Mouse (Mus musculus) spleen, postnatal 10 days (tissue): ENCODE data around the gene Foxp1.

Experiments
- DNase-seq, 2 experiments: peaks; one replicate each; pipeline ENCODE4 v3.0.0; 2021 to 2022; ENCODE audit warnings: low spot score in 2 of 2

Foxp1 gene

DNA sequence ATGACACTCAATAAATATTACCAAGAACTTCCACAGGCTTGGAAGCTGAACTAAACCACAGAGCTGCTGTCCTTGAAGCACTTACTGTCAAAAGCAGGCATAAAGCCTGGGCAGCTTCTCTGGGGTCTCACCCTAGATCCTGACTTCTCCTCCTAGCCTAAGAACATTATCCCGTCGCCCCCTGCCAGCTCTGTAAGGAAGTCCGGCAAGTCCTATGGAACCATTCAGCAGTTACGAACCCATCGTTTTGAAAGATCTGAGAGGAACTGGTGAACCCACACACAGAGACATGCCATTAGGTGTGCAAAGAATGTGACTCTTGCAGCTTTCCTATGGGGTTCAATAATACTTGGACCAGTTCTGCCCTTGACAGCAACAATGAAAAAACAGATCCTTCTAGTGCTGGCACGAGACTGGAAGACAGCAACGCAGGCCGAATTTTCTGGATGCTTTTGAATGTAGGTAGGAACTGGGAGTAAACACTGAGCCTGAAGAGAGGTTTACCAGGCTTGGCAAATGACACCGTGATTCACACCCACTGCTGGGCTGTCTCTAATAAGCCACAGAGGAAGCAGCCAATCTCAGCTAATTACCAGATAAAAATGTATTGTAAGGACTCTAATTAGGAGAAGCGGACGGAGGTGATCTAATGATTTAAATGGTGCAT, 574.9 kb downstream of the Foxp1 start:
- DNase-seq, result no peak

GRCm38 (mm10) chr6:98946731-98947130, 575.8 kb downstream of the Foxp1 start:
- DNase-seq, result no peak

DNA sequence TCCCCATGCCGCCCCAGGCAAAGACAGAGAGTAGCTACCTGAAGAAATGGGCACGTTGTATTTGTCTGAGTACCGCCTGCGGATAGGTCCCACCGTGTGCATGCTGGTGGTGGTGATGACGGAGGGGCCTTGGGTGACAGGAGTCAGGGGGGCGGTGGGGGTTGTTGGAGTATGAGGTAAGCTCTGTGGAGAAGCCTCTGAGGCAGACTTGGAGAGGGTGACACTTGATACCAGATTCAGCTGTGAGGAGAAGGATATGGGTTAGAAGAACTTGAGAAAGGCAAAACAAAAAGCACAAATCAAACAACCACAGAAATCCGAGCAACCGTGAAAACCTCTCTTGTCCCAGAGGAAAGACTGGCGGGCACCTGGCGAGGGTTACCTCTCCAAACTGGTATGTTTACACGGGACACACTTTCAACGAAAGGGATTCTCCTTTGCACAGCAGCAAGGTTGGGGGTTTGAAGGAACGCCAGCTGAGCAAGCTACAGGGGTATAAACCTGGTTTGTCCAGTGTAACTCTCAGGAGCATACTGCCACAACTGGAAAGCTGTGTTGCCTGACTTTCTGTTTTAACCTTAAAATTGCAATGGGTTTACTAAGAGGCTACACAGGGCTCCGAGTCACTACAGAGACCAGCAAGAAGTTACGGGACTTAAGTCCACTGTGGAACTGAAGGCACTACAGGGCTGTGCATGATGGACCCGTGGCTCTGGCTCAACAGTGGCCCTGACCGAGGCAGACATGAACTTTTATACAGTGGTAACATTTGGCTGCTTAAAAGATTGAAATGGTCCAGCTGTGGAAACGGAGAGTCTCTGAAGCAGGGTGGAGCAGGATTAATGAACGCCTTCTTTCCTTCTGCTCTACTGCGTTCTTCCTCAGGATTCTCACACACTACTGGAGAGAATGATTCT, 576.8 kb downstream of the Foxp1 start:
- DNase-seq, result no peak

GRCm38 (mm10) chr6:98938348-98938747, 584.2 kb downstream of the Foxp1 start:
- no peak for DNase-seq

DNA sequence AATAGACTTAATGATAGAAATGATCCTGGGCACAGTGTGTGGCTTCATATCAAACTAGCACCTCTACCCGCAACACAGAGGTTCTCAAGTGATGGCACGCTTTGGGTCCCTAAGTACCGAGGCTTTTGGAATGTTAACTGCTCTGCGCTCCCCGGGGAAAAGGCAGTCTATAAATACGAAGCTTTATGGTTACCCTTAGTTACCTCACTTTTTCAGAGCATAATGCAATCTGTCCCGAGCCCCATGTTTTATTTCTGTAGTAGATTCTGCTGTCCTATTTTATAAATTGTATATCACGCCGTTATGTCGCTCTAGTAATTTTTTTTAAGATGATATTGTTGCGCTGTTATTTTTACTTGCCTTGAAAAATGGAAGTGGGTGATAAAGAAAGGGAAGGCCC, 585.0 kb downstream of the Foxp1 start:
- no peak for DNase-seq

DNA sequence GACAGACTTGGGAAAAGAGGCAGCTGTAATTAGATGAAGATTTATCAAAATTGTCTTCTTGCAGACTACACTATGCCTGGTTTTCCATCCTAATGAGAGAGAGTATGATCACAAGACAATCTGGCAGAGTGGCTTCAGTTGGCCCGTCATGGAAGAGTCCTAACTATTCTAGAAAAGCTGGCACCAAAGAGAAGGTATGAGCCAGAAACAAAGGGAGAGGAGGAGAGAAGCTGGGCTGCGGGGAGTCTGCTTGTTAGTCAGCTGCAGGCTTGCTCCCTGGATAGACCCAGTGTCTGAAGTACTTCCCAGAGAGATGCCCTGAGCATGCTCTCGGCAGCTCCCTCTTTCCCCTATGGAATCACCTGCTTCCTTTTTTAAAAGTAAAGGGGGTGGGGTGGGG, 586.1 kb downstream of the Foxp1 start:
- DNase-seq, result no peak

- DNase-seq, result no peak
Measured at GRCm38 (mm10) chr6:98935169-98935568, 587.4 kb downstream of the Foxp1 start.

DNA sequence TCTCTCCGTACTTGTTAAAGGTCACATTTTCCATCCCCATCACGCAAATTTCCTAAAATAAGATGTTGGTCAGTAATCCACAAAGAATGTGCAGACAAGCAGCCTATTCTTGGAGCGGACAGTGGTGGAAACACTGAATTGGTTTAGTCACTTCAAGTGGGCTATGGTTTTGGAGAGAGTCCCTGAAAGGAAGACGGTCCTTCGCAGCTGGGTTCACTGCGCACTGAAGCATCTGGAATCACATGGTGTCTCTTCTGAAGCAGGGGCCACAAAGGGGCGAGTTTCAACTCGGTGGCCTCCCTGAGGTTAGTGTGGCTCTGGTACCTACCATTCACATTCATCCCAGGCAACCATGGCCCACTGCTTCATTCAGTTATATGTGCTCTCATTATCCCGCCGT, 588.1 kb downstream of the Foxp1 start:
- DNase-seq, result no peak

- no peak for DNase-seq
Measured at GRCm38 (mm10) chr6:98933135-98933724, 589.3 kb downstream of the Foxp1 start.

- no peak for DNase-seq
Measured at GRCm38 (mm10) chr6:98931881-98932540, 590.5 kb downstream of the Foxp1 start.

GRCm38 (mm10) chr6:98930652-98931300, 591.7 kb downstream of the Foxp1 start:
- DNase-seq, result no peak

DNA sequence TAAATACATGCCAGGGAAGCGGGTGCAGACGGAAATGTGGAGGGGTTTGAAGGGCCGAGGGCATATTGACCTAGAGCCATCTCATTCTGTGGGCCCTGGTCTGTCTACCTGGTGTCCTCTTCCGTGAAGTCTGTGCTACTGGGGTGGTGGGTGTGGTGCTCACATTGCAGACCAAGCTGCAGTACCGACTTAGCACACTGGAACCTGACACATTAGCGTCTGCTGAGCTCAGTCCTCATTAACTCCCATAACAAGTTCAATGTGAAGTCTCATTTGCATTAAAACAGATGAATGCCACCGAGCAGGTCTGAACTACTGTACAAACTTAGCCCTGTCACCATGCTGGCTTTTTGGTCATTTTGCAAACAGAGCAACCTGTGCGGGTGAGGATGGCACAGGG, 594.2 kb downstream of the Foxp1 start:
- DNase-seq, result no peak

DNA sequence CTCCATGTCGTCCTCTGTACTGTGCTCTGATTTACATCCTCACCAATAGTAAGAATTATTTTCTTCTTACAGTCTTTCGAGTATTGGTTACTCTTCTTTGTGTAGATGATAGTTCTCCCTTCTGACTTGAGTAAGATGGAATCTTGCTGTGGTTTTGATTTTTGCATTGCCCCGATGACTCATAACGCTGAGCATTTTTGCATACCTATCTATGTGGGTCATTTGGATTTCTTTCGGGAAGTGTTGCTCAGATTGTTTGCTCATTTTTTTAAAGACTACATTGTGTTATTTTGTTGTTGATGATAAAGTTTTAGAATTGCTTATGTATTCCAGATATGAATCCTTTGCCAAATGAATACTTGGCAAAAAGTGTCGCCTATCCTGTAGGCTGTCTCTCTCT, 621.3 kb downstream of the Foxp1 start:
- DNase-seq, result no peak

GRCm38 (mm10) chr6:98878208-98878607, 644.3 kb downstream of the Foxp1 start:
- no peak for DNase-seq

GRCm38 (mm10) chr6:98876401-98876800, 646.1 kb downstream of the Foxp1 start:
- no peak for DNase-seq
